Mouse (Mus musculus) G1E-ER4 (cell line): ENCODE results near the gene Pla2g4e. TPM values are rescaled to one million over a fixed set of nuclear protein-coding genes. Genes with fewer than 3 reads are reported as not detected.

Experiments
- GATA1 ChIP-seq: IDR thresholded peaks from one replicate; pipeline ENCODE4 v1.8.0; 2012; ENCODE audit warnings: low read length, inconsistent platforms
- polyA plus RNA-seq: library from polyadenylated mRNA; stranded (reverse); fragments of >175 nt; gene quantifications from 2 replicates; pipeline ENCODE4 v1.2.3, GENCODE M21; 2012

The Pla2g4e gene
- polyA plus RNA-seq, 1 experiment, result not detected

GRCm38 (mm10) chr2:120252644-120253043 lies 7.5 kb upstream of the Pla2g4e start:
- no peak for TF ChIP-seq GATA1

GRCm38 (mm10) chr2:120245421-120246016 lies 384 bp upstream of the Pla2g4e start:
- no peak for TF ChIP-seq GATA1

- no peak for TF ChIP-seq GATA1
Observed at GRCm38 (mm10) chr2:120243995-120244394, 1.1 kb downstream of the Pla2g4e start.

GRCm38 (mm10) chr2:120242791-120243467 lies 2.2 kb downstream of the Pla2g4e start:
- TF ChIP-seq GATA1, result no peak

GRCm38 (mm10) chr2:120237784-120238183 lies 7.4 kb downstream of the Pla2g4e start:
- TF ChIP-seq GATA1, result no peak

GRCm38 (mm10) chr2:120235947-120236640 lies 9.0 kb downstream of the Pla2g4e start:
- TF ChIP-seq GATA1, result no peak

GRCm38 (mm10) chr2:120235381-120235780 lies 9.8 kb downstream of the Pla2g4e start:
- TF ChIP-seq GATA1, result no peak

- no peak for TF ChIP-seq GATA1
Observed at GRCm38 (mm10) chr2:120231642-120232041, 13.5 kb downstream of the Pla2g4e start.

GRCm38 (mm10) chr2:120214600-120214999 lies 30.5 kb downstream of the Pla2g4e start:
- no peak for TF ChIP-seq GATA1

- TF ChIP-seq GATA1, result no peak
Observed at GRCm38 (mm10) chr2:120211448-120211847, 33.7 kb downstream of the Pla2g4e start.

- no peak for TF ChIP-seq GATA1
Observed at GRCm38 (mm10) chr2:120207926-120208325, 37.2 kb downstream of the Pla2g4e start.

GRCm38 (mm10) chr2:120207028-120207427 lies 38.1 kb downstream of the Pla2g4e start:
- TF ChIP-seq GATA1, result no peak

GRCm38 (mm10) chr2:120203742-120204141 lies 41.4 kb downstream of the Pla2g4e start:
- TF ChIP-seq GATA1, result no peak

- no peak for TF ChIP-seq GATA1
Observed at GRCm38 (mm10) chr2:120200077-120200476, 45.1 kb downstream of the Pla2g4e start.

GRCm38 (mm10) chr2:120188174-120188573 lies 57.0 kb downstream of the Pla2g4e start:
- TF ChIP-seq GATA1, result no peak

GRCm38 (mm10) chr2:120187583-120187982 lies 57.6 kb downstream of the Pla2g4e start:
- no peak for TF ChIP-seq GATA1

GRCm38 (mm10) chr2:120185527-120186276 lies 59.4 kb downstream of the Pla2g4e start:
- no peak for TF ChIP-seq GATA1
